Mouse (Mus musculus): ENCODE results near the gene Adgrv1. TPM values are rescaled to one million over a fixed set of nuclear protein-coding genes. Genes with fewer than 3 reads are reported as not detected.
"Not testable (repeated sequence)": the region's sequence is repeated elsewhere in the genome, so short reads cannot be mapped to it uniquely, and the experiment has no call there.

Adgrv1 gene
- total and polyA plus RNA-seq, 3 experiments: 0.17 to 0.44 (median 0.27) TPM

DNA sequence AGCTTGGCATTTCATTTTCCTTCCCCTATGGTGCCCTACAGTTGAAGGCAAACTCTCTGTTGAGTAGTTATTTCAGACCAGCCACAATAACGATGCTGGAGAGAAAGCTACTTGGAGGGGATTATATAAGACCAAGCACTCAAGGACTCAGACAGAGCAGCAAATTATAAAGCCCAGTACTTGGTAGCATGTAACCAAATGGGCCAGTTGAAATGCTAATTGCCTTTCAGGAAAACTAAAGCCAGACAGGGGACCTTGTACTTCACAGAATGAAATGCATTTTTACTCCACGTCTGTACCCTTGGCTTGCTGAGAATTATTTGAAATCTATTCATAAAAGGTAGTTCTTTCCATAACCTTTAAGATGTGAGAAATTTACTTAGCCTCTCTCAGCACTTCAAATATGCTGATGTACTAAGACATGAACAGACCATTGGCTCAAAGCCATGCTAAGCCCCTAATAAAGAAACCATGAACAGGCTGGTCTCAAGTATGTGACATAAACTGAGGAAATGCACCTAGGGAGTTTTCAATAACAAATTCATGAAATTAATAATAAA lies 4.2 kb downstream of the Adgrv1 start:
- Histone ChIP-seq H3K9me3 (replicated peaks; ENCODE audit: low read length) (no peaks in the 10 kb centered on the region), H3K27ac (ENCODE audit: insufficient read depth, low read depth) (no peak overlapping the region), H3K36me3 (replicated peaks in 1 of 2; ENCODE audit: control insufficient read depth in 1 of 2, insufficient read depth in 1 of 2, low read length in 1 of 2) (no peaks in the 10 kb centered on the region), H3K27me3 (replicated peaks) (no peaks in the 10 kb centered on the region), H3K4me3 (replicated peaks in 1 of 3; ENCODE audit: low read depth in 2 of 3, low read length in 2 of 3, poor library complexity in 1 of 3) (no peak overlapping the region), H3K79me2 (replicated peaks; ENCODE audit: control insufficient read depth, extremely low read depth, insufficient read depth, poor library complexity, severe bottlenecking) (no peaks in the 10 kb centered on the region), H3K4me2 (ENCODE audit: insufficient read depth, low read depth, poor library complexity, severe bottlenecking) (no peak overlapping the region), H3K4me1 (ENCODE audit: control insufficient read depth in 1 of 2, insufficient read depth in 2 of 2) (peaks cover 3% of the 10 kb centered on the region in 2 experiments; a peak in 3 of 4 replicates), H3K9ac (ENCODE audit: insufficient read depth, low read depth) (no peak overlapping the region)
- dilution Hi-C loops (cut with MboI; ENCODE audit: extremely low pct_ligation_motif_present, extremely low pct_unique_long_range_greater_than_20kb, low sequenced_read_pairs): no loop called here
- in situ Hi-C loops (cut with MboI; ENCODE audit: low pct_ligation_motif_present, low pct_unique_long_range_greater_than_20kb, low sequenced_read_pairs): loop anchor here (25.0 kb wide), 1 partner anchor 191 kb away; no protein-coding TSS in a partner anchor
- no peak for TF ChIP-seq ZC3H11A (IDR thresholded peaks at IDR 0.05; ENCODE audit: low read depth, low read length)
- no peak for TF ChIP-seq CHD2 (IDR thresholded peaks at IDR 0.05; ENCODE audit: low read length)
- TF ChIP-seq JUND (conservative IDR thresholded peaks at IDR 0.05; ENCODE audit: low read depth, low read length): no peak
- no peak for TF ChIP-seq HCFC1 (IDR thresholded peaks at IDR 0.05; ENCODE audit: low read depth, low read length)
- TF ChIP-seq MYC (IDR thresholded peaks at IDR 0.05; ENCODE audit: low read depth, low read length): no peak
- TF ChIP-seq EP300 (IDR thresholded peaks at IDR 0.05; ENCODE audit: low read length): no peak
- TF ChIP-seq TBP (conservative IDR thresholded peaks at IDR 0.05; ENCODE audit: low read depth, low read length): no peak
- TF ChIP-seq JUN (IDR thresholded peaks at IDR 0.05; ENCODE audit: insufficient read depth, low read depth, low read length): no peak
- TF ChIP-seq ZKSCAN1 (IDR thresholded peaks at IDR 0.05; ENCODE audit: borderline replicate concordance, low read depth, low read length): no peak
- no peak for DNase-seq (ENCODE audit: extremely low read depth)

DNA sequence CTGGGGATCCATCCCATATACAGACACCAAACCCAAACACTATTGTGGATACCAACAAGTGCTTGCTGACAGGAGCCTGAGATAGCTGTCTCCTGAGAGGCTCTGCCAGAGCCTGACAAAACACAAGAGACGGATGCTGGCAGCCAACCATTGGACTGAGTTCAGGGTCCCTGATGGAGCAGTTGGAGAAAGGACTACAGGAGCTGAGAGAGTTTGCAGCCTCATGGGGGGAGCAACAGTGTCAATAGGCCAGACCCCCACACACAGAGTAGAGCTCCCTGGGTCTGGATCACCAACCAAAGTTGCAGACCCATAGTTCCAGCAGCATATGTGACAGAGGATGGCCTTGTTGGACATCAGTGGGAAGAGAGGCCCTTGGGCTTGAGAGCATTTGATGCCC lies 5.1 kb downstream of the Adgrv1 start:
- H3K4me3 ChIP-seq (replicated peaks in 1 of 3; ENCODE audit: low read depth in 2 of 3, low read length in 2 of 3, poor library complexity in 1 of 3); H3K4me2 ChIP-seq (ENCODE audit: insufficient read depth, low read depth, poor library complexity, severe bottlenecking); H3K27me3 ChIP-seq (replicated peaks); H3K79me2 ChIP-seq (replicated peaks; ENCODE audit: control insufficient read depth, extremely low read depth, insufficient read depth, poor library complexity, severe bottlenecking); H3K9me3 ChIP-seq (replicated peaks; ENCODE audit: low read length); DNase-seq (ENCODE audit: extremely low read depth); H3K36me3 ChIP-seq (replicated peaks in 1 of 2; ENCODE audit: control insufficient read depth in 1 of 2, insufficient read depth in 1 of 2, low read length in 1 of 2); H3K27ac ChIP-seq (ENCODE audit: insufficient read depth, low read depth); dilution Hi-C loops (cut with MboI; ENCODE audit: extremely low pct_ligation_motif_present, extremely low pct_unique_long_range_greater_than_20kb, low sequenced_read_pairs); H3K9ac ChIP-seq (ENCODE audit: insufficient read depth, low read depth); H3K4me1 ChIP-seq (ENCODE audit: control insufficient read depth in 1 of 2, insufficient read depth in 2 of 2): not testable (repeated sequence)
- in situ Hi-C loops (cut with MboI; ENCODE audit: low pct_ligation_motif_present, low pct_unique_long_range_greater_than_20kb, low sequenced_read_pairs): loop anchor here (25.0 kb wide), 1 partner anchor 191 kb away; no protein-coding TSS in a partner anchor

DNA sequence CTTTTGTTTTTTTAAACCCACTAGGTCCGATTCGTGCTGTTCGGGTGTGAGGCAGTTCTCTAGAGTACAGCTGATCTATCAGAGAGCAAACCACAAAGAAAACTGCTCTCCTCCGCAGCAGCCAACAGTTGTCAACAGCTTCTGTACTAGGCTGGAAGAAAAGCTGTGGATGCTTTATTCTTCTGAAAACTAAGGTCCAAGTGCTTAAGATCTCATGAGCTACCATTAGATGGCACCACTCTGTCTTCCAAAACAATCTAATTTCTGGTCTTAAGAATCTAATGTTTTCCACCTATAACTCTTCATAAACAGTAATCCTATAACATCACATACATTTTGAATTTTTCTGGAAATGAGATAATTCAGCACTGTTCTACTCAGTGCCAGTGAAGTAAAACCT lies 22.6 kb downstream of the Adgrv1 start:
- dilution Hi-C loops (cut with MboI; ENCODE audit: extremely low pct_ligation_motif_present, extremely low pct_unique_long_range_greater_than_20kb, low sequenced_read_pairs) (no loop called here), in situ Hi-C loops (cut with MboI; ENCODE audit: low pct_ligation_motif_present, low pct_unique_long_range_greater_than_20kb, low sequenced_read_pairs) (no loop called here)
- no peak overlapping the region for H3K4me2 ChIP-seq (ENCODE audit: insufficient read depth, low read depth, poor library complexity, severe bottlenecking)
- H3K9me3 ChIP-seq (replicated peaks; ENCODE audit: low read length): no peaks in the 10 kb centered on the region
- no peak for DNase-seq (ENCODE audit: extremely low read depth)
- TF ChIP-seq ZKSCAN1 (IDR thresholded peaks at IDR 0.05; ENCODE audit: borderline replicate concordance, low read depth, low read length) (no peak), SMC3 (IDR thresholded peaks at IDR 0.05; ENCODE audit: low read depth, low read length) (peak; percentile 21; the same call in 1 of the 2 replicates), CTCF (conservative IDR thresholded peaks at IDR 0.05 in 1 of 2, IDR thresholded peaks at IDR 0.05 in 1 of 2; ENCODE audit: low read depth in 2 of 2, low read length in 2 of 2) (peak in 1 of 2 experiments; percentile 50; a peak in 2 of 4 replicates)
- H3K4me1 ChIP-seq (ENCODE audit: control insufficient read depth in 1 of 2, insufficient read depth in 2 of 2): no peaks in the 10 kb centered on the region
- no peak overlapping the region for H3K4me3 ChIP-seq (replicated peaks in 1 of 3; ENCODE audit: low read depth in 2 of 3, low read length in 2 of 3, poor library complexity in 1 of 3)
- no peaks in the 10 kb centered on the region for H3K36me3 ChIP-seq (replicated peaks in 1 of 2; ENCODE audit: control insufficient read depth in 1 of 2, insufficient read depth in 1 of 2, low read length in 1 of 2)
- H3K27me3 ChIP-seq (replicated peaks): no peaks in the 10 kb centered on the region
- H3K79me2 ChIP-seq (replicated peaks; ENCODE audit: control insufficient read depth, extremely low read depth, insufficient read depth, poor library complexity, severe bottlenecking): no peaks in the 10 kb centered on the region
- H3K27ac ChIP-seq (ENCODE audit: insufficient read depth, low read depth): no peak overlapping the region
- no peak overlapping the region for H3K9ac ChIP-seq (ENCODE audit: insufficient read depth, low read depth)

Measured in CH12.LX (cell line).